Mouse (Mus musculus): ENCODE measurements around the gene Snx3. TPM values are rescaled to one million over a fixed set of nuclear protein-coding genes. Genes with fewer than 3 reads are reported as not detected.

The Snx3 gene
- polyA plus RNA-seq (2015; fragmentation: Nextera tagmentation; extraction: Ambion mirVana): 249 TPM in 2 replicates

- H3K36me3 ChIP-seq (ENCODE audit: control insufficient read depth, insufficient read depth): peaks cover 2% of the 10 kb centered on the region; the same call in 1 of the 2 replicates
- peaks cover 28% of the 10 kb centered on the region for H3K4me1 ChIP-seq (ENCODE audit: control insufficient read depth, low read depth, low read length)
- peak; percentile 98 for ATAC-seq (ENCODE audit: low read depth)
- under 1% methylated on average over 68 of the region's 68 CpGs for WGBS (ENCODE audit: insufficient replicate concordance)
- peak within 1 kb of the TSS; percentile 76 for H3K4me2 ChIP-seq (ENCODE audit: low read depth, low read length)
- H3K9ac ChIP-seq (ENCODE audit: low read depth, low read length): peak within 1 kb of the TSS; percentile 100
- peak within 1 kb of the TSS; percentile 99 for H3K4me3 ChIP-seq (ENCODE audit: low read depth, low read length)
- H3K27me3 ChIP-seq (ENCODE audit: control insufficient read depth, insufficient read depth, low read depth, low read length): no peaks in the 10 kb centered on the region
- H3K27ac ChIP-seq (ENCODE audit: low read length): peak within 1 kb of the TSS; percentile 99
- no peaks in the 10 kb centered on the region for H3K9me3 ChIP-seq (replicated peaks; ENCODE audit: control insufficient read depth, low read length)
Observed at GRCm38 (mm10) chr10:42501775-42502348, at the start of gene Snx3. Gene Snx3, plus strand, starts transcription at chr10:42502030.

DNA sequence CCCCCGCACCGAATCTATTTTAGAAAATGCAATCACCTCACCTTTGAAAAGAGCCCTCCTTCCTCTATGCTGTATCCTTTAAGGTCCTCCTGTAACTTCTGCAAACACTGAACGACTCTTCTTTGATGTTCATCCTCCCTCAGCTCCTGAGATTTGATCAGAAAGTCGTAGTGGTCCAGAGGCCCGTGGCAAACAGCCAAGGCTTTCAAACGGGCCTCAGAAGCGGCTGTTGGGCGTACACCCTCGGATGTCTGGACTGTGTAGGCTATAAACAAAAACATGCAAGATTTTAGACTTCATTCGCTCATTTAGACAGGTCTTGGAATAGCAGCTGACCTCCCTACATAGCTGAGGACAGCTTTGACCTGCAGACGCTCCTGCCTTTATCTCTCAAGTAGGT, 47.6 kb upstream of the Snx3 start:
- WGBS (ENCODE audit: insufficient replicate concordance): 70% methylated on average over 11 of the region's 11 CpGs
- Histone ChIP-seq H3K4me3 (ENCODE audit: low read depth, low read length) (no peak overlapping the region), H3K27ac (ENCODE audit: low read length) (no peak overlapping the region), H3K4me2 (ENCODE audit: low read depth, low read length) (no peak overlapping the region), H3K36me3 (ENCODE audit: control insufficient read depth, insufficient read depth) (no peaks in the 10 kb centered on the region), H3K27me3 (ENCODE audit: control insufficient read depth, insufficient read depth, low read depth, low read length) (no peaks in the 10 kb centered on the region), H3K9ac (ENCODE audit: low read depth, low read length) (no peak overlapping the region), H3K9me3 (replicated peaks; ENCODE audit: control insufficient read depth, low read length) (no peaks in the 10 kb centered on the region; the same call in 1 of the 2 replicates), H3K4me1 (ENCODE audit: control insufficient read depth, low read depth, low read length) (no peaks in the 10 kb centered on the region)
- ATAC-seq (ENCODE audit: low read depth): no peak

DNA sequence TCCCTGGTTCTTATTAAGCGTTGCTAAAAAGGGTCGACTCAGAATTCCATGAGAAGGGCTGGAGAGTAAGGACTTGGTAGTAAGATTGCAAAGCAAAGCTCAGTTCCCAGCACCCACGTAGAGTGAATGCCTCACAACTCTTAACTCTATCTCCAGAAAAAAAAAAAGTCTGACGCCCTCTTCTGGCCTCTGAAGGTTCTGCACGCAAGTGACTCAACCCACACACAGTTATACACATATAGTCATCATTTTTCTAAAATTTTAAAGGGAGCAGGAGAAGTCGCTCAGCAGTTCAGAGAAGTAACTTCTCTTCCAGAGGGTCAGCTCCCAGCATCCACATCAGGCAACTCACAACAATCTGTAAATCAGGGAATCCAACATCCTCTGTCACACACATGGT, 47.1 kb upstream of the Snx3 start:
- no peaks in the 10 kb centered on the region; the same call in 1 of the 2 replicates for H3K36me3 ChIP-seq (ENCODE audit: control insufficient read depth, insufficient read depth)
- H3K4me1 ChIP-seq (ENCODE audit: control insufficient read depth, low read depth, low read length): no peaks in the 10 kb centered on the region
- no peak overlapping the region for H3K4me2 ChIP-seq (ENCODE audit: low read depth, low read length)
- H3K27me3 ChIP-seq (ENCODE audit: control insufficient read depth, insufficient read depth, low read depth, low read length): no peaks in the 10 kb centered on the region
- no peak for ATAC-seq (ENCODE audit: low read depth)
- 73% methylated on average over 6 of the region's 6 CpGs for WGBS (ENCODE audit: insufficient replicate concordance)
- H3K9me3 ChIP-seq (replicated peaks; ENCODE audit: control insufficient read depth, low read length): no peaks in the 10 kb centered on the region; the same call in 1 of the 2 replicates
- H3K9ac ChIP-seq (ENCODE audit: low read depth, low read length): no peak overlapping the region
- H3K4me3 ChIP-seq (ENCODE audit: low read depth, low read length): no peak overlapping the region
- no peak overlapping the region for H3K27ac ChIP-seq (ENCODE audit: low read length)

DNA sequence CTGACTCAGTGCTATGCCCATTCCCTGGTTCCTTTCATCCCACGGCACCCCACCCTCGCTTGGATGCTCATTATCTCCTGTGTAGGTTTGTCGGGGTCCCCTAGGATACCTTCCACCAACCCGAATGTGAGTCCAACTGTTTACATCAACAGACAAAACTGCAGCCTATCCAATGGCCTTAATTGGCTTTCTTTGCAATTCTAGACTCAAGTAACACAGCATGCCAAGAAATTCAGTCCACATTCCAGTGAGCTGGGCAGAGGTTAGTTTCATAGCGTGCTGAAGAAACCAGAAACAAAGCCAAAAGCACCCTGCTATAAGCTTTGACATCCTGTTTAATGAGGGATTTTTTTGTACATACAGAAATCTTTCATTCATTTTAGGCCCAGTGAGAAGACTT, 45.8 kb upstream of the Snx3 start:
- Histone ChIP-seq H3K27me3 (ENCODE audit: control insufficient read depth, insufficient read depth, low read depth, low read length) (no peaks in the 10 kb centered on the region), H3K4me2 (ENCODE audit: low read depth, low read length) (no peak overlapping the region), H3K9me3 (replicated peaks; ENCODE audit: control insufficient read depth, low read length) (no peaks in the 10 kb centered on the region; the same call in 1 of the 2 replicates), H3K4me3 (ENCODE audit: low read depth, low read length) (no peak overlapping the region), H3K9ac (ENCODE audit: low read depth, low read length) (no peak overlapping the region), H3K4me1 (ENCODE audit: control insufficient read depth, low read depth, low read length) (no peaks in the 10 kb centered on the region), H3K36me3 (ENCODE audit: control insufficient read depth, insufficient read depth) (no peaks in the 10 kb centered on the region; the same call in 1 of the 2 replicates), H3K27ac (ENCODE audit: low read length) (no peak overlapping the region)
- WGBS (ENCODE audit: insufficient replicate concordance): 68% methylated on average over 5 of the region's 5 CpGs
- no peak for ATAC-seq (ENCODE audit: low read depth)

GRCm38 (mm10) chr10:42457557-42458191, 44.2 kb upstream of the Snx3 start:
- peak; percentile 43; the same call in 1 of the 2 replicates for ATAC-seq (ENCODE audit: low read depth)
- Histone ChIP-seq H3K27ac (ENCODE audit: low read length) (no peak overlapping the region), H3K9ac (ENCODE audit: low read depth, low read length) (no peak overlapping the region)

GRCm38 (mm10) chr10:42464224-42464623, 37.6 kb upstream of the Snx3 start:
- H3K27ac ChIP-seq (ENCODE audit: low read length): no peak overlapping the region
- no peak overlapping the region for H3K9ac ChIP-seq (ENCODE audit: low read depth, low read length)
- no peaks in the 10 kb centered on the region; the same call in 1 of the 2 replicates for H3K36me3 ChIP-seq (ENCODE audit: control insufficient read depth, insufficient read depth)
- WGBS (ENCODE audit: insufficient replicate concordance): 37% methylated on average over 5 of the region's 5 CpGs
- H3K4me2 ChIP-seq (ENCODE audit: low read depth, low read length): no peak overlapping the region
- peaks cover 4% of the 10 kb centered on the region for H3K4me1 ChIP-seq (ENCODE audit: control insufficient read depth, low read depth, low read length)
- no peaks in the 10 kb centered on the region; the same call in 1 of the 2 replicates for H3K9me3 ChIP-seq (replicated peaks; ENCODE audit: control insufficient read depth, low read length)
- no peak overlapping the region for H3K4me3 ChIP-seq (ENCODE audit: low read depth, low read length)
- ATAC-seq (ENCODE audit: low read depth): peak; percentile 21; the same call in 1 of the 2 replicates
- H3K27me3 ChIP-seq (ENCODE audit: control insufficient read depth, insufficient read depth, low read depth, low read length): no peaks in the 10 kb centered on the region

More at GRCm38 (mm10) chr10:42457557-42458191, 44.2 kb upstream of the Snx3 start:
- no peaks in the 10 kb centered on the region; the same call in 1 of the 2 replicates for H3K36me3 ChIP-seq (ENCODE audit: control insufficient read depth, insufficient read depth)
- 55% methylated on average over 9 of the region's 9 CpGs for WGBS (ENCODE audit: insufficient replicate concordance)
- H3K9me3 ChIP-seq (replicated peaks; ENCODE audit: control insufficient read depth, low read length): no peaks in the 10 kb centered on the region; the same call in 1 of the 2 replicates
- no peak overlapping the region for H3K4me2 ChIP-seq (ENCODE audit: low read depth, low read length)
- no peaks in the 10 kb centered on the region for H3K4me1 ChIP-seq (ENCODE audit: control insufficient read depth, low read depth, low read length)
- H3K27me3 ChIP-seq (ENCODE audit: control insufficient read depth, insufficient read depth, low read depth, low read length): no peaks in the 10 kb centered on the region
- H3K4me3 ChIP-seq (ENCODE audit: low read depth, low read length): no peak overlapping the region

- Histone ChIP-seq H3K9ac (ENCODE audit: low read depth, low read length) (no peak overlapping the region), H3K9me3 (replicated peaks; ENCODE audit: control insufficient read depth, low read length) (no peaks in the 10 kb centered on the region), H3K4me2 (ENCODE audit: low read depth, low read length) (no peak overlapping the region), H3K27ac (ENCODE audit: low read length) (no peak overlapping the region), H3K4me1 (ENCODE audit: control insufficient read depth, low read depth, low read length) (peaks cover 4% of the 10 kb centered on the region), H3K36me3 (ENCODE audit: control insufficient read depth, insufficient read depth) (no peaks in the 10 kb centered on the region; the same call in 1 of the 2 replicates), H3K4me3 (ENCODE audit: low read depth, low read length) (no peak overlapping the region), H3K27me3 (ENCODE audit: control insufficient read depth, insufficient read depth, low read depth, low read length) (no peaks in the 10 kb centered on the region)
- ATAC-seq (ENCODE audit: low read depth): peak; percentile 37; the same call in 1 of the 2 replicates
- 64% methylated on average over 14 of the region's 14 CpGs for WGBS (ENCODE audit: insufficient replicate concordance)
Observed at GRCm38 (mm10) chr10:42464805-42465204, 37.0 kb upstream of the Snx3 start.

- Histone ChIP-seq H3K36me3 (ENCODE audit: control insufficient read depth, insufficient read depth) (no peaks in the 10 kb centered on the region), H3K4me3 (ENCODE audit: low read depth, low read length) (no peak overlapping the region), H3K9ac (ENCODE audit: low read depth, low read length) (no peak overlapping the region), H3K27me3 (ENCODE audit: control insufficient read depth, insufficient read depth, low read depth, low read length) (no peaks in the 10 kb centered on the region), H3K4me1 (ENCODE audit: control insufficient read depth, low read depth, low read length) (peaks cover 23% of the 10 kb centered on the region), H3K9me3 (replicated peaks; ENCODE audit: control insufficient read depth, low read length) (no peaks in the 10 kb centered on the region), H3K27ac (ENCODE audit: low read length) (no peak overlapping the region), H3K4me2 (ENCODE audit: low read depth, low read length) (no peak overlapping the region)
- ATAC-seq (ENCODE audit: low read depth): no peak
- WGBS (ENCODE audit: insufficient replicate concordance): 71% methylated on average over 6 of the region's 6 CpGs
Observed at GRCm38 (mm10) chr10:42474946-42475514, 26.8 kb upstream of the Snx3 start.
